Mouse (Mus musculus): ENCODE measurements around the gene Zfp568. TPM values are rescaled to one million over a fixed set of nuclear protein-coding genes. Genes with fewer than 3 reads are reported as not detected.

Gene Zfp568
- polyA plus RNA-seq, 1 experiment from 2014 or later, result 3.5 TPM

DNA sequence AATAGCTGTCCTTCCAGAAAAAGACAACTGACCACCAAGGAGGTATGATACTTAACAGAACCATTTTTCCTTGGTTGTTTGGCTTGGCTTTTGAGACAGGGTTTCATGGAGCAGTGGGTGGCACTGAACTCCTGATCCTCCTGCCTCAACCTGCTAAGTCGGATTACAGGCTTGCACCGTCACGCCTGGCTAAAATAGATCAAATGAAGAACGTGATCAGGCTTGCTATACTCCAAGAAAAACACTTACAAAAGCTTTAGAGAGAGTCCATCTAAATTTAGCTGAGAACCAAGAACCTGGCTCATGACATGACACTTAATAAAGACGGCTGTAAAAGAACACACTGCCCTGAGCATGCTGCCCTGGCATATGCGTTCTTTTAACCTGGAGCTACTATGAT is 76.6 kb downstream of the Zfp568 start:
- Histone ChIP-seq H3K27ac (ENCODE audit: low read depth, low read length) (no peak overlapping the region), H3K27me3 (replicated peaks; ENCODE audit: control insufficient read depth, insufficient read depth, low read length) (no peaks in the 10 kb centered on the region), H3K9me3 (ENCODE audit: control insufficient read depth, low read length) (no peaks in the 10 kb centered on the region), H3K9ac (ENCODE audit: low read depth, low read length) (no peak overlapping the region), H3K4me2 (ENCODE audit: low read length) (no peak overlapping the region), H3K4me3 (ENCODE audit: low read length) (no peak overlapping the region), H3K4me1 (ENCODE audit: control insufficient read depth, insufficient read depth, low read depth, low read length) (no peaks in the 10 kb centered on the region), H3K36me3 (ENCODE audit: control insufficient read depth, insufficient read depth, low read length) (peaks cover 34% of the 10 kb centered on the region)
- ATAC-seq, result no peak
- 90% methylated on average over 6 of the region's 6 CpGs for WGBS

DNA sequence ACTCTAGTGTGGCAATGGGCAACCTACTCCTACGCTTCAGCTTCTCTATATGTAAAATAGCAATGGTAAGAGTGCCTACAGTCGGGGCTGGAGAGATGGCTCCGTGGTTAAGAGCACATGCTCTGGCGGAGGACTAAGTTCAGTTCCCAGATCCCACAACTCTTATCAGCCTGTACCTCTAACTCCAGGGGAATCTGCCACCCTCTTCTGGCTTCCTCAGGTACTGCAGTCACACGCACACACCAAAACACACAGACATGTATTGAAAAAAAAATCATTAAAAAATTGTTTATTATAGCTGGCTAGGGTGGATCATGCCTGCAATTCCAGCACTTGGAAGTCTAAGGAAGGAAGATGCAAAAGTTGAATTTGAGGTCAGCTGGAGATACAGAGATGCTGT is 78.7 kb downstream of the Zfp568 start:
- no peak overlapping the region for H3K4me2 ChIP-seq (ENCODE audit: low read length)
- no peak for ATAC-seq
- no peaks in the 10 kb centered on the region for H3K9me3 ChIP-seq (ENCODE audit: control insufficient read depth, low read length)
- no peaks in the 10 kb centered on the region for H3K4me1 ChIP-seq (ENCODE audit: control insufficient read depth, insufficient read depth, low read depth, low read length)
- H3K9ac ChIP-seq (ENCODE audit: low read depth, low read length), result no peak overlapping the region
- no peak overlapping the region for H3K27ac ChIP-seq (ENCODE audit: low read depth, low read length)
- no peak overlapping the region for H3K4me3 ChIP-seq (ENCODE audit: low read length)
- WGBS, result 88% methylated on average over 5 of the region's 5 CpGs
- H3K36me3 ChIP-seq (ENCODE audit: control insufficient read depth, insufficient read depth, low read length), result peaks cover 19% of the 10 kb centered on the region
- H3K27me3 ChIP-seq (replicated peaks; ENCODE audit: control insufficient read depth, insufficient read depth, low read length), result no peaks in the 10 kb centered on the region

DNA sequence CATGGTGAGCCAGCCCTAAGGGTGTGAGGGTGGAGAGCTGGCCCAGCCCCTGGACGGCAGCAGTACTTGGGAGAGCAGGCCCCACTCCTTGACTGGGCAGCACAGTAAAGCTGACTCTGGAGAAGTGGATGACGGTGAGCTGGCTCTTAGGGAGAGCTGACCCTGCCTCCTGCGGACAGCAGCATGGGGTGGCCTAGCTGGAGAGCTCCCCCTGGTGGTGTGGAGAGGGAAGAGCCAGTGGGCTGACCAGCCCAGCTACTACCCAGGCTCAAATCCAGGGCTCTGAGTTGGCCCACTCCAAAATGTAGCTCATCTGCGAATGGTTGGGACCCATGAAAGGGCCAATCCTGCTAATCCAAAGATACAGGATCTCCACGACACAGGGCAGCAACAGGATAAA is 80.9 kb downstream of the Zfp568 start:
- H3K9ac ChIP-seq (ENCODE audit: low read depth, low read length), result no peak overlapping the region
- no peak overlapping the region for H3K4me3 ChIP-seq (ENCODE audit: low read length)
- H3K27ac ChIP-seq (ENCODE audit: low read depth, low read length), result no peak overlapping the region
- no peak for ATAC-seq
- H3K9me3 ChIP-seq (ENCODE audit: control insufficient read depth, low read length), result no peaks in the 10 kb centered on the region
- H3K36me3 ChIP-seq (ENCODE audit: control insufficient read depth, insufficient read depth, low read length), result peaks cover 14% of the 10 kb centered on the region
- no peak overlapping the region for H3K4me2 ChIP-seq (ENCODE audit: low read length)
- no peaks in the 10 kb centered on the region for H3K4me1 ChIP-seq (ENCODE audit: control insufficient read depth, insufficient read depth, low read depth, low read length)
- WGBS, result 87% methylated on average over 5 of the region's 5 CpGs
- H3K27me3 ChIP-seq (replicated peaks; ENCODE audit: control insufficient read depth, insufficient read depth, low read length), result no peaks in the 10 kb centered on the region

DNA sequence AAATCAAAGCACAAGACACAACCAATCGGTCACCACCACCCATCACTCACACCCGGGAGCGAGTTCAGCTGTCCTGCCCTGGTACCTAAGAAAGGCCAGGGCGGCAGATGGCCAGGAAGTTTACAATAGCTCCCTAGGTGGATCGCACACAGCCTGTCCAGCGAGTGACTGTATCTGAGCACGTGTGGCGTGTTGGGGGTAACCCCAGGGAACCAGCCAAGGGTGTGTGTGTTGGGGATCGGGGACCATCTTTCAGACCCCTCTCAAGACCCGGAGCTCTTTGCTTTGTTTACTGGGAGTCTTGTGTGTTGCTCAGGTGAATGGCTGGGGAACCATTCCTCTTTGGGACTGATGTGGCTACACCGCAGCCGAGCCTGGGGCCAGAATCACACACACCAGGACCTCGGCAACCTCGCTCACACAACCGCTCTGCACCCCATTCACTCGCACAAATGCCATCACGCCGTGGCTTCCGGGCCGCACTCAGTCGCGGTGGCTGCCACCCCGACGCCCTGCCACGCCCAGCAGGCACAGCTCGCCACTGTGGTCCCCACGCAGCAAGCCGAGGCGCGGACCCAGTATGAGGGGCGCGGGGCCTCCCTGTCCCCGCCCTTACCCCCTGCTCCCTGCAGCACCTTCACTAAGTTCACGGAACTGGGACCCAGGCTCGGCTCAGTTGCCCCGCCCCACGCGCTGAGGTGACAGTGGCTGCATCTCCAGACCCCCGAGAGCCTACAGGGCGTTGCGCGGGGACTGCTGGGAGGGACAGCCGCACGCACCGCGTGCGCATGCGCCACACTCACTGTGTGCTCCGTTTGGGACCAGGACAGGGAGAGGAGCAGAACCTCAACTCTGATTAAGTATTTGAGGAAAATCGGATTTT is 88.6 kb downstream of the Zfp568 start, which contains the start of gene Zfp82:
TSS of gene Zfp82 (minus strand) at position 755 of the 883 bp plus-strand sequence.
- Histone ChIP-seq H3K4me1 (ENCODE audit: control insufficient read depth, insufficient read depth, low read depth, low read length) (peaks cover 3% of the 10 kb centered on the region; the same call in 1 of the 2 replicates), H3K9me3 (ENCODE audit: control insufficient read depth, low read length) (no peaks in the 10 kb centered on the region), H3K9ac (ENCODE audit: low read depth, low read length) (peak within 1 kb of the TSS; percentile 96), H3K4me2 (ENCODE audit: low read length) (peak within 1 kb of the TSS; percentile 76), H3K27me3 (replicated peaks; ENCODE audit: control insufficient read depth, insufficient read depth, low read length) (no peaks in the 10 kb centered on the region), H3K27ac (ENCODE audit: low read depth, low read length) (peak within 1 kb of the TSS; percentile 87), H3K36me3 (ENCODE audit: control insufficient read depth, insufficient read depth, low read length) (peaks cover 2% of the 10 kb centered on the region; the same call in 1 of the 2 replicates), H3K4me3 (ENCODE audit: low read length) (peak within 1 kb of the TSS; percentile 93)
- WGBS, result under 1% methylated on average over 50 of the region's 50 CpGs
- peak; percentile 94 for ATAC-seq

Other genes starting within 250 kb of the Zfp568 start
- gene Zfp84, start 215.4 kb upstream of the Zfp568 start, polyA plus RNA-seq (2015; fragmentation: Nextera tagmentation; extraction: Ambion mirVana), result 12.3 and 15.1 TPM in 2 replicates
- 11.6 and 11.8 TPM in 2 replicates for gene Zfp30, start 200.0 kb upstream of the Zfp568 start, polyA plus RNA-seq (2015; fragmentation: Nextera tagmentation; extraction: Ambion mirVana)
- 23.0 and 25.9 TPM in 2 replicates for gene Zfp790, start 167.8 kb upstream of the Zfp568 start, polyA plus RNA-seq (2015; fragmentation: Nextera tagmentation; extraction: Ambion mirVana)
- 13.3 and 15.1 TPM in 2 replicates for gene Zfp940, start 130.3 kb upstream of the Zfp568 start, polyA plus RNA-seq (2015; fragmentation: Nextera tagmentation; extraction: Ambion mirVana)
- gene Zfp420, start 124.0 kb upstream of the Zfp568 start, polyA plus RNA-seq (2015; fragmentation: Nextera tagmentation; extraction: Ambion mirVana), result 20.1 and 20.9 TPM in 2 replicates
- gene Zfp27, start 77.4 kb upstream of the Zfp568 start, polyA plus RNA-seq (2015; fragmentation: Nextera tagmentation; extraction: Ambion mirVana), result 12.9 and 14.2 TPM in 2 replicates
- gene Zfp383, start 75.7 kb upstream of the Zfp568 start, polyA plus RNA-seq (2015; fragmentation: Nextera tagmentation; extraction: Ambion mirVana), result 5.1 and 5.4 TPM in 2 replicates
- gene Zfp74, start 29.9 kb upstream of the Zfp568 start, polyA plus RNA-seq (2015; fragmentation: Nextera tagmentation; extraction: Ambion mirVana), result 20.7 and 23.3 TPM in 2 replicates
- 10.7 and 11.9 TPM in 2 replicates for gene Zfp14, start 67.4 kb downstream of the Zfp568 start, polyA plus RNA-seq (2015; fragmentation: Nextera tagmentation; extraction: Ambion mirVana)
- gene Zfp82, start 88.9 kb downstream of the Zfp568 start, polyA plus RNA-seq (2015; fragmentation: Nextera tagmentation; extraction: Ambion mirVana), result 11.6 and 13.8 TPM in 2 replicates
- gene Gm26920, start 106.5 kb downstream of the Zfp568 start, polyA plus RNA-seq (2015; fragmentation: Nextera tagmentation; extraction: Ambion mirVana), result 0.80 and 1.5 TPM in 2 replicates
- 14.4 and 14.9 TPM in 2 replicates for gene Zfp566, start 106.6 kb downstream of the Zfp568 start, polyA plus RNA-seq (2015; fragmentation: Nextera tagmentation; extraction: Ambion mirVana)
- 69.0 and 75.5 TPM in 2 replicates for gene Zfp260, start 110.8 kb downstream of the Zfp568 start, polyA plus RNA-seq (2015; fragmentation: Nextera tagmentation; extraction: Ambion mirVana)
- 23.7 and 26.9 TPM in 2 replicates for gene Zfp382, start 138.0 kb downstream of the Zfp568 start, polyA plus RNA-seq (2015; fragmentation: Nextera tagmentation; extraction: Ambion mirVana)
- 8.0 and 9.2 TPM in 2 replicates for gene Zfp146, start 185.8 kb downstream of the Zfp568 start, polyA plus RNA-seq (2015; fragmentation: Nextera tagmentation; extraction: Ambion mirVana)
- 5.6 and 6.8 TPM in 2 replicates for gene Cox7a1, start 200.2 kb downstream of the Zfp568 start, polyA plus RNA-seq (2015; fragmentation: Nextera tagmentation; extraction: Ambion mirVana)
- 86.0 and 94.7 TPM in 2 replicates for gene Capns1, start 214.9 kb downstream of the Zfp568 start, polyA plus RNA-seq (2015; fragmentation: Nextera tagmentation; extraction: Ambion mirVana)
- gene Polr2i, start 248.0 kb downstream of the Zfp568 start, polyA plus RNA-seq (2015; fragmentation: Nextera tagmentation; extraction: Ambion mirVana), result 168 and 175 TPM in 2 replicates
- gene Tbcb, start 248.3 kb downstream of the Zfp568 start, polyA plus RNA-seq (2015; fragmentation: Nextera tagmentation; extraction: Ambion mirVana), result 465 and 500 TPM in 2 replicates

Measured in hindbrain, embryonic 16.5 days (tissue).